Comparison of ENCODE assay signal across 24 mouse cellular contexts in genomic region chr4:141474431-141474830, GRCm38 (mm10). TPM values are rescaled to one million over a fixed set of nuclear protein-coding genes. Genes with fewer than 3 reads are reported as not detected.
A peak's percentile ranks its signal among the peaks of the same experiment; 100 is the strongest.
DNase-seq lines count a peak whose midpoint lies in the region; ATAC-seq and TF ChIP-seq lines count a peak whose summit lies in the region.
"Had no signal": no experiment of that assay in that cellular context is flagged by ENCODE, and none has a peak within 500 bp of the region (broad histone marks: within the 10 kb centered on the region; RNA-seq: fewer than 3 reads in every experiment).

No protein-coding gene starts in this region.

- H3K27me3 ChIP-seq in kidney, embryonic 16.5 days (ENCODE audit: insufficient read depth, low read length): no peaks in the 10 kb centered on the region
- H3K27me3 ChIP-seq in stomach, postnatal 0 days (ENCODE audit: control insufficient read depth, insufficient read depth, low read length): no peaks in the 10 kb centered on the region
- H3K27me3 ChIP-seq: embryonic facial prominence, embryonic 13.5 days; hindbrain, embryonic 15.5 days; midbrain, embryonic 12.5 days; neural tube, embryonic 13.5 days; Patski had no signal

- no peak for TF ChIP-seq EP300 in stomach, postnatal 0 days (optimal IDR thresholded peaks at IDR 0.05)

- H3K4me2 ChIP-seq in kidney, embryonic 16.5 days (replicated peaks; ENCODE audit: low read depth, low read length): no peak overlapping the region
- no peak overlapping the region for H3K4me2 ChIP-seq in stomach, postnatal 0 days (replicated peaks; ENCODE audit: low read depth)
- H3K4me2 ChIP-seq: embryonic facial prominence, embryonic 13.5 days; hindbrain, embryonic 15.5 days; midbrain, embryonic 12.5 days; neural tube, embryonic 13.5 days had no signal

- peaks cover 5% of the 10 kb centered on the region; the same call in 1 of the 2 replicates for H3K9me3 ChIP-seq in kidney, embryonic 16.5 days (ENCODE audit: low read length)
- H3K9me3 ChIP-seq in stomach, postnatal 0 days (ENCODE audit: control insufficient read depth, low read length): no peaks in the 10 kb centered on the region
- H3K9me3 ChIP-seq: embryonic facial prominence, embryonic 13.5 days; hindbrain, embryonic 15.5 days; midbrain, embryonic 12.5 days; neural tube, embryonic 13.5 days had no signal

- no peak for TF ChIP-seq CTCF in gastrocnemius, adult 2 months (IDR thresholded peaks at IDR 0.05)
- TF ChIP-seq CTCF in stomach, postnatal 0 days (IDR thresholded peaks at IDR 0.05; ENCODE audit: low read depth): peak; percentile 18; the same call in 1 of the 2 replicates

- no peak overlapping the region for H3K4me3 ChIP-seq in gastrocnemius, adult 2 months
- no peak overlapping the region for H3K4me3 ChIP-seq in kidney, embryonic 16.5 days (ENCODE audit: low read length)
- no peak overlapping the region for H3K4me3 ChIP-seq in stomach, postnatal 0 days (ENCODE audit: low read depth, low read length)
- H3K4me3 ChIP-seq: embryonic facial prominence, embryonic 13.5 days; hindbrain, embryonic 15.5 days; left cerebral cortex, adult 2 months; midbrain, embryonic 12.5 days; neural tube, embryonic 13.5 days had no signal

- intact Hi-C loops in gastrocnemius, adult 2 months (cut with DNase I): no loop called here
- intact Hi-C loops in gastrocnemius, postnatal 14 days (cut with DNase I; ENCODE audit: low total_unique reads): no loop called here

- H3K4me1 ChIP-seq in kidney, embryonic 16.5 days (ENCODE audit: insufficient read depth, low read length): peaks cover 6% of the 10 kb centered on the region; the same call in 1 of the 2 replicates
- H3K4me1 ChIP-seq in stomach, postnatal 0 days (replicated peaks; ENCODE audit: control insufficient read depth, insufficient read depth): 0 out of 2 replicates have a peak, but pooled peaks cover 2% of the 10 kb centered on the region
- H3K4me1 ChIP-seq: embryonic facial prominence, embryonic 13.5 days; midbrain, embryonic 12.5 days; neural tube, embryonic 13.5 days had no signal

- no peak overlapping the region for H3K9ac ChIP-seq in kidney, embryonic 16.5 days (replicated peaks; ENCODE audit: low read length)
- no peak overlapping the region for H3K9ac ChIP-seq in stomach, postnatal 0 days (ENCODE audit: low read length)
- H3K9ac ChIP-seq: embryonic facial prominence, embryonic 13.5 days; hindbrain, embryonic 15.5 days; midbrain, embryonic 12.5 days; neural tube, embryonic 13.5 days had no signal

- ATAC-seq in kidney, embryonic 16.5 days (ENCODE audit: low FRiP score, low TSS enrichment): no peak
- ATAC-seq in stomach, postnatal 0 days (ENCODE audit: low FRiP score, low TSS enrichment): no peak
- ATAC-seq: forebrain, embryonic 14.5 days; Patski had no signal

- peak; percentile 34 for DNase-seq in gastrocnemius, adult 2 months
- DNase-seq in gastrocnemius, postnatal 14 days: no peak
- DNase-seq in kidney, adult 9 months: no peak
- peak; percentile 54 for DNase-seq in lung, postnatal 10 days
- DNase-seq in lung, adult 18-20 months: no peak
- DNase-seq in stomach, postnatal 0 days (ENCODE audit: low spot score): no peak
- DNase-seq: adrenal gland, adult 8-10 months; gastrocnemius, postnatal 36 days; heart, postnatal 36 days; kidney, adult 11 months; left cerebral cortex, postnatal 4 days; liver; spleen, adult 18-20 months; thymus, postnatal 36 days had no signal

- 83% methylated on average over 19 of the region's 19 CpGs for WGBS in kidney, embryonic 16.5 days
- 81% methylated on average over 19 of the region's 19 CpGs for WGBS in stomach, postnatal 0 days

- H3K36me3 ChIP-seq in kidney, embryonic 16.5 days (ENCODE audit: insufficient read depth, low read length): peaks cover 97% of the 10 kb centered on the region
- H3K36me3 ChIP-seq in stomach, postnatal 0 days (ENCODE audit: control insufficient read depth, insufficient read depth, low read length): peaks cover 59% of the 10 kb centered on the region

- H3K27ac ChIP-seq in gastrocnemius, adult 2 months: no peak overlapping the region
- peak overlapping the region; percentile 2; the same call in 1 of the 2 replicates for H3K27ac ChIP-seq in kidney, embryonic 16.5 days (ENCODE audit: low read length)
- H3K27ac ChIP-seq in stomach, postnatal 0 days (replicated peaks): no peak overlapping the region
- H3K27ac ChIP-seq: embryonic facial prominence, embryonic 13.5 days; hindbrain, embryonic 15.5 days; midbrain, embryonic 12.5 days; neural tube, embryonic 13.5 days had no signal

RNA-seq across cellular contexts. Expression of gene Zbtb17, which starts 30.0 kb away (rescaled TPM):
- total RNA-seq in gastrocnemius, adult 2 months (2021): 10 to 100 TPM; 30.2 to 30.6 TPM
- total RNA-seq in gastrocnemius, postnatal 14 days (2021): 10 to 100 TPM; 16.2 to 16.7 TPM
- polyA plus RNA-seq in kidney, embryonic 16.5 days (2015; fragmentation: Nextera tagmentation; extraction: Ambion mirVana): 41.7 and 43.1 TPM in 2 replicates
- polyA plus RNA-seq in stomach, postnatal 0 days (2015; fragmentation: Nextera tagmentation; extraction: Ambion mirVana): 13.3 and 16.8 TPM in 2 replicates

RNA-seq across cellular contexts. Expression of gene Srarp, which starts 38.5 kb away (rescaled TPM):
- total RNA-seq in gastrocnemius, adult 2 months (2021): 1 to 10 TPM in 1 of 2 experiments, under 1 TPM in 1; 0.92 to 1.6 TPM
- not detected for total RNA-seq in gastrocnemius, postnatal 14 days (2021)
- polyA plus RNA-seq in kidney, embryonic 16.5 days (2015; fragmentation: Nextera tagmentation; extraction: Ambion mirVana): not detected in 2 replicates
- not detected in 2 replicates for polyA plus RNA-seq in stomach, postnatal 0 days (2015; fragmentation: Nextera tagmentation; extraction: Ambion mirVana)
- total RNA-seq: ES-E14 had no signal
- polyA plus RNA-seq: C2C12; embryonic facial prominence, embryonic 13.5 days; neural tube, embryonic 13.5 days had no signal

RNA-seq across cellular contexts. Expression of gene Hspb7, which starts 53.9 kb away (rescaled TPM):
- total RNA-seq in gastrocnemius, adult 2 months (2021): 100 to 1,000 TPM; 223 to 468 TPM
- total RNA-seq in gastrocnemius, postnatal 14 days (2021): 100 to 1,000 TPM; 218 to 313 TPM
- polyA plus RNA-seq in kidney, embryonic 16.5 days (2015; fragmentation: Nextera tagmentation; extraction: Ambion mirVana): 0.58 and 0.80 TPM in 2 replicates
- 2.3 and 3.5 TPM in 2 replicates for polyA plus RNA-seq in stomach, postnatal 0 days (2015; fragmentation: Nextera tagmentation; extraction: Ambion mirVana)
- total RNA-seq: ES-E14; left cerebral cortex, postnatal 4 days had no signal
- polyA plus RNA-seq: embryonic facial prominence, embryonic 13.5 days; forebrain, embryonic 14.5 days; hindbrain, embryonic 15.5 days; neural tube, embryonic 13.5 days had no signal

RNA-seq across cellular contexts. Expression of gene Clcnkb, which starts 58.6 kb away (rescaled TPM):
- under 1 TPM in 1 of 2 experiments, not detected in 1; 0.25 TPM for total RNA-seq in gastrocnemius, adult 2 months (2021)
- total RNA-seq in gastrocnemius, postnatal 14 days (2021): under 1 TPM; 0.31 to 0.80 TPM
- polyA plus RNA-seq in kidney, embryonic 16.5 days (2015; fragmentation: Nextera tagmentation; extraction: Ambion mirVana): 34.2 and 48.4 TPM in 2 replicates
- polyA plus RNA-seq in stomach, postnatal 0 days (2015; fragmentation: Nextera tagmentation; extraction: Ambion mirVana): not detected in 2 replicates
- total RNA-seq: adrenal gland, adult 8-10 months; left cerebral cortex, adult 2 months; left cerebral cortex, postnatal 4 days had no signal
- polyA plus RNA-seq: C2C12; embryonic facial prominence, embryonic 13.5 days; forebrain, embryonic 14.5 days; hindbrain, embryonic 15.5 days; midbrain, embryonic 12.5 days; neural tube, embryonic 13.5 days had no signal

Comparison
In these comparisons a context has a peak if more than half of its experiments do, and no peak if none do; other contexts are left out.
1. DNase-seq: peak in gastrocnemius, adult 2 months (single experiment) and lung, postnatal 10 days (single experiment); none in gastrocnemius, postnatal 14 days (single experiment), kidney, adult 9 months (single experiment), lung, adult 18-20 months (0 of 2) and stomach, postnatal 0 days (single experiment).